Mouse (Mus musculus) brain, embryonic 18.5 days (tissue): ENCODE data around the gene Pink1.
A peak's percentile ranks its signal among the peaks of the same experiment; 100 is the strongest.

ENCODE experiments used
- DNase-seq: peaks from one replicate; pipeline ENCODE4 v3.0.0-alpha.2; 2012; ENCODE audit warnings: low read depth, low spot score

Gene Pink1

GRCm38 (mm10) chr4:138326077-138326695 is at the start of gene Pink1:
Gene Pink1, minus strand, starts transcription at chr4:138326307.
- peak; percentile 18 for DNase-seq

GRCm38 (mm10) chr4:138375117-138375516 is 49.0 kb upstream of the Pink1 start:
- no peak for DNase-seq

- DNase-seq, result no peak
Observed at GRCm38 (mm10) chr4:138370996-138371516, 44.9 kb upstream of the Pink1 start.

- no peak for DNase-seq
Observed at GRCm38 (mm10) chr4:138368498-138369260, 42.6 kb upstream of the Pink1 start.

- DNase-seq, result no peak
Observed at GRCm38 (mm10) chr4:138367641-138368497, 41.8 kb upstream of the Pink1 start, which contains the start of gene Cda. Gene Cda, minus strand, starts transcription at chr4:138367992.

GRCm38 (mm10) chr4:138366561-138366960 is 40.5 kb upstream of the Pink1 start:
- DNase-seq, result no peak

GRCm38 (mm10) chr4:138363511-138363910 is 37.4 kb upstream of the Pink1 start:
- no peak for DNase-seq

- no peak for DNase-seq
Observed at GRCm38 (mm10) chr4:138362883-138363282, 36.8 kb upstream of the Pink1 start.

GRCm38 (mm10) chr4:138361370-138361821 is 35.3 kb upstream of the Pink1 start:
- DNase-seq, result no peak

- no peak for DNase-seq
Observed at GRCm38 (mm10) chr4:138358176-138358575, 32.1 kb upstream of the Pink1 start.

- no peak for DNase-seq
Observed at GRCm38 (mm10) chr4:138356551-138356950, 30.4 kb upstream of the Pink1 start.

- DNase-seq, result no peak
Observed at GRCm38 (mm10) chr4:138356141-138356540, 30.0 kb upstream of the Pink1 start.

- no peak for DNase-seq
Observed at GRCm38 (mm10) chr4:138355496-138355895, 29.4 kb upstream of the Pink1 start.

GRCm38 (mm10) chr4:138353438-138354171 is 27.5 kb upstream of the Pink1 start:
- no peak for DNase-seq

GRCm38 (mm10) chr4:138352692-138353091 is 26.6 kb upstream of the Pink1 start:
- no peak for DNase-seq

GRCm38 (mm10) chr4:138351821-138352220 is 25.7 kb upstream of the Pink1 start:
- DNase-seq, result no peak

GRCm38 (mm10) chr4:138348716-138349115 is 22.6 kb upstream of the Pink1 start:
- DNase-seq, result no peak

GRCm38 (mm10) chr4:138347280-138347679 is 21.2 kb upstream of the Pink1 start:
- no peak for DNase-seq

- no peak for DNase-seq
Observed at GRCm38 (mm10) chr4:138344891-138345545, 18.9 kb upstream of the Pink1 start.

GRCm38 (mm10) chr4:138343341-138343837 is 17.3 kb upstream of the Pink1 start:
- DNase-seq, result no peak
